Mouse (Mus musculus) left cerebral cortex, adult 9 months (tissue): ENCODE data around the gene Med24.

Experiments
- DNase-seq, 2 experiments: peaks; one replicate each; pipeline ENCODE4 v3.0.0; 2022; ENCODE audit warnings: low spot score in 2 of 2

Gene Med24

GRCm38 (mm10) chr11:98729119-98729588 lies at the start of gene Med24:
Med24 (minus strand) TSS chr11:98729435.
- peak; percentile 91 to 95 for DNase-seq

- DNase-seq, result no peak
Measured at GRCm38 (mm10) chr11:98777888-98778287, 48.7 kb upstream of the Med24 start.

- DNase-seq, result no peak
Measured at GRCm38 (mm10) chr11:98776843-98777590, 47.8 kb upstream of the Med24 start.

GRCm38 (mm10) chr11:98776052-98776764 lies 47.0 kb upstream of the Med24 start:
- DNase-seq, result no peak

- peak; percentile 99 to 100 for DNase-seq
Measured at GRCm38 (mm10) chr11:98775348-98776051, 46.3 kb upstream of the Med24 start.

- no peak for DNase-seq
Measured at GRCm38 (mm10) chr11:98774582-98775347, 45.5 kb upstream of the Med24 start, which contains the start of gene Nr1d1. Nr1d1 (minus strand) TSS chr11:98775333.

- peak; percentile 100 for DNase-seq
Measured at GRCm38 (mm10) chr11:98773635-98774295, 44.5 kb upstream of the Med24 start.

- DNase-seq, result peak in 1 of 2 experiments; percentile 55
Measured at GRCm38 (mm10) chr11:98772667-98773171, 43.5 kb upstream of the Med24 start.

- DNase-seq, result no peak
Measured at GRCm38 (mm10) chr11:98771844-98772525, 42.8 kb upstream of the Med24 start.

- no peak for DNase-seq
Measured at GRCm38 (mm10) chr11:98771131-98771530, 41.9 kb upstream of the Med24 start.

GRCm38 (mm10) chr11:98770096-98770975 lies 41.1 kb upstream of the Med24 start:
- peak in 1 of 2 experiments; percentile 82 for DNase-seq

- no peak for DNase-seq
Measured at GRCm38 (mm10) chr11:98769007-98769954, 40.0 kb upstream of the Med24 start.

GRCm38 (mm10) chr11:98768127-98769006 lies 39.1 kb upstream of the Med24 start:
- DNase-seq, result peak in 1 of 2 experiments; percentile 48

GRCm38 (mm10) chr11:98767713-98768112 lies 38.5 kb upstream of the Med24 start:
- DNase-seq, result no peak

GRCm38 (mm10) chr11:98767276-98767675 lies 38.0 kb upstream of the Med24 start:
- DNase-seq, result peak in 1 of 2 experiments; percentile 73

- no peak for DNase-seq
Measured at GRCm38 (mm10) chr11:98766816-98767215, 37.6 kb upstream of the Med24 start.

GRCm38 (mm10) chr11:98766346-98766745 lies 37.1 kb upstream of the Med24 start:
- no peak for DNase-seq
